Mouse (Mus musculus): ENCODE results near the gene Ank3. TPM values are rescaled to one million over a fixed set of nuclear protein-coding genes. Genes with fewer than 3 reads are reported as not detected.

The Ank3 gene
- polyA plus RNA-seq, 1 experiment from 2014 or later, result 44.7 TPM

GRCm38 (mm10) chr10:69854587-69855185 is 456.1 kb downstream of the Ank3 start:
- no peak overlapping the region for H3K4me3 ChIP-seq
- WGBS, result 94% methylated on average over 8 of the region's 8 CpGs

GRCm38 (mm10) chr10:69858011-69858410 is 459.4 kb downstream of the Ank3 start:
- Histone ChIP-seq H3K9me3 (no peaks in the 10 kb centered on the region), H3K4me1 (replicated peaks) (peaks cover 7% of the 10 kb centered on the region; the same call in 1 of the 2 replicates), H3K4me3 (no peak overlapping the region), H3K27me3 (ENCODE audit: insufficient read depth, poor library complexity, severe bottlenecking) (no peaks in the 10 kb centered on the region), H3K36me3 (no peaks in the 10 kb centered on the region), H3K27ac (no peak overlapping the region)
- WGBS, result 94% methylated on average over 9 of the region's 9 CpGs
- DNase-seq (ENCODE audit: low spot score), result no peak

More at GRCm38 (mm10) chr10:69854587-69855185, 456.1 kb downstream of the Ank3 start:
- Histone ChIP-seq H3K9me3 (no peaks in the 10 kb centered on the region), H3K27ac (no peak overlapping the region), H3K4me1 (replicated peaks) (peaks cover 7% of the 10 kb centered on the region; the same call in 1 of the 2 replicates), H3K27me3 (ENCODE audit: insufficient read depth, poor library complexity, severe bottlenecking) (no peaks in the 10 kb centered on the region), H3K36me3 (no peaks in the 10 kb centered on the region)
- DNase-seq (ENCODE audit: low spot score), result no peak

- DNase-seq (ENCODE audit: low spot score), result no peak
- whole genome bisulfite sequencing, result 68% methylated on average over 4 of the region's 4 CpGs
- H3K4me1 ChIP-seq (replicated peaks), result peaks cover 7% of the 10 kb centered on the region; the same call in 1 of the 2 replicates
- no peaks in the 10 kb centered on the region for H3K36me3 ChIP-seq
- H3K27me3 ChIP-seq (ENCODE audit: insufficient read depth, poor library complexity, severe bottlenecking), result no peaks in the 10 kb centered on the region
- no peak overlapping the region for H3K4me3 ChIP-seq
- no peaks in the 10 kb centered on the region for H3K9me3 ChIP-seq
- no peak overlapping the region for H3K27ac ChIP-seq
These were observed 460.5 kb downstream of the Ank3 start for GRCm38 (mm10) chr10:69858897-69859605.

- H3K36me3 ChIP-seq, result no peaks in the 10 kb centered on the region
- H3K4me3 ChIP-seq, result no peak overlapping the region
- peaks cover 7% of the 10 kb centered on the region; the same call in 1 of the 2 replicates for H3K4me1 ChIP-seq (replicated peaks)
- WGBS, result 82% methylated on average over 7 of the region's 7 CpGs
- H3K9me3 ChIP-seq, result no peaks in the 10 kb centered on the region
- DNase-seq (ENCODE audit: low spot score), result no peak
- H3K27me3 ChIP-seq (ENCODE audit: insufficient read depth, poor library complexity, severe bottlenecking), result no peaks in the 10 kb centered on the region
- H3K27ac ChIP-seq, result no peak overlapping the region
These were observed 461.4 kb downstream of the Ank3 start for GRCm38 (mm10) chr10:69859848-69860479.

- Histone ChIP-seq H3K36me3 (no peaks in the 10 kb centered on the region), H3K9me3 (no peaks in the 10 kb centered on the region), H3K4me3 (no peak overlapping the region), H3K27me3 (ENCODE audit: insufficient read depth, poor library complexity, severe bottlenecking) (no peaks in the 10 kb centered on the region), H3K4me1 (replicated peaks) (peaks cover 7% of the 10 kb centered on the region; the same call in 1 of the 2 replicates), H3K27ac (no peak overlapping the region)
- WGBS, result 66% methylated on average over 8 of the region's 8 CpGs
- DNase-seq (ENCODE audit: low spot score), result no peak
These were observed 464.3 kb downstream of the Ank3 start for GRCm38 (mm10) chr10:69862829-69863228.

GRCm38 (mm10) chr10:69870348-69870747 is 471.8 kb downstream of the Ank3 start:
- Histone ChIP-seq H3K27me3 (ENCODE audit: insufficient read depth, poor library complexity, severe bottlenecking) (no peaks in the 10 kb centered on the region), H3K4me1 (replicated peaks) (no peaks in the 10 kb centered on the region), H3K4me3 (no peak overlapping the region), H3K36me3 (peaks cover 5% of the 10 kb centered on the region), H3K9me3 (no peaks in the 10 kb centered on the region), H3K27ac (no peak overlapping the region)
- DNase-seq (ENCODE audit: low spot score), result peak; percentile 74
- 12% methylated on average over 5 of the region's 5 CpGs for WGBS

GRCm38 (mm10) chr10:69870947-69871346 is 472.4 kb downstream of the Ank3 start:
- peaks cover 5% of the 10 kb centered on the region for H3K36me3 ChIP-seq
- no peak overlapping the region for H3K27ac ChIP-seq
- H3K4me1 ChIP-seq (replicated peaks), result no peaks in the 10 kb centered on the region
- no peak for DNase-seq (ENCODE audit: low spot score)
- H3K27me3 ChIP-seq (ENCODE audit: insufficient read depth, poor library complexity, severe bottlenecking), result no peaks in the 10 kb centered on the region
- WGBS, result 91% methylated on average over 14 of the region's 14 CpGs
- H3K4me3 ChIP-seq, result no peak overlapping the region
- no peaks in the 10 kb centered on the region for H3K9me3 ChIP-seq

- WGBS, result 80% methylated on average over 10 of the region's 10 CpGs
These were observed 473.7 kb downstream of the Ank3 start for GRCm38 (mm10) chr10:69872182-69872741.

GRCm38 (mm10) chr10:69872892-69873291 is 474.3 kb downstream of the Ank3 start:
- no peak for DNase-seq (ENCODE audit: low spot score)
- H3K4me1 ChIP-seq (replicated peaks), result no peaks in the 10 kb centered on the region
- peaks cover 5% of the 10 kb centered on the region for H3K36me3 ChIP-seq
- no peak overlapping the region for H3K4me3 ChIP-seq
- H3K27ac ChIP-seq, result no peak overlapping the region
- WGBS, result 84% methylated on average over 5 of the region's 5 CpGs
- H3K27me3 ChIP-seq (ENCODE audit: insufficient read depth, poor library complexity, severe bottlenecking), result no peaks in the 10 kb centered on the region
- H3K9me3 ChIP-seq, result no peaks in the 10 kb centered on the region

More at GRCm38 (mm10) chr10:69872182-69872741, 473.7 kb downstream of the Ank3 start:
- Histone ChIP-seq H3K4me3 (no peak overlapping the region), H3K27me3 (ENCODE audit: insufficient read depth, poor library complexity, severe bottlenecking) (no peaks in the 10 kb centered on the region), H3K36me3 (peaks cover 5% of the 10 kb centered on the region), H3K4me1 (replicated peaks) (no peaks in the 10 kb centered on the region), H3K9me3 (no peaks in the 10 kb centered on the region), H3K27ac (no peak overlapping the region)
- DNase-seq (ENCODE audit: low spot score), result no peak

- H3K4me3 ChIP-seq, result no peak overlapping the region
- H3K36me3 ChIP-seq, result peaks cover 11% of the 10 kb centered on the region; the same call in 1 of the 2 replicates
- DNase-seq (ENCODE audit: low spot score), result no peak
- no peaks in the 10 kb centered on the region for H3K27me3 ChIP-seq (ENCODE audit: insufficient read depth, poor library complexity, severe bottlenecking)
- WGBS, result 90% methylated on average over 14 of the region's 14 CpGs
- no peak overlapping the region for H3K27ac ChIP-seq
- H3K4me1 ChIP-seq (replicated peaks), result no peaks in the 10 kb centered on the region
- H3K9me3 ChIP-seq, result no peaks in the 10 kb centered on the region
These were observed 476.2 kb downstream of the Ank3 start for GRCm38 (mm10) chr10:69874806-69875205.

- Histone ChIP-seq H3K27ac (no peak overlapping the region), H3K9me3 (no peaks in the 10 kb centered on the region), H3K4me3 (no peak overlapping the region), H3K4me1 (replicated peaks) (peaks cover 4% of the 10 kb centered on the region), H3K36me3 (peaks cover 50% of the 10 kb centered on the region), H3K27me3 (ENCODE audit: insufficient read depth, poor library complexity, severe bottlenecking) (no peaks in the 10 kb centered on the region)
- 95% methylated on average over 4 of the region's 4 CpGs for WGBS
- DNase-seq (ENCODE audit: low spot score), result no peak
These were observed 485.5 kb downstream of the Ank3 start for GRCm38 (mm10) chr10:69883935-69884680.

- 32% methylated on average over 4 of the region's 4 CpGs for WGBS
- DNase-seq (ENCODE audit: low spot score), result peak; percentile 15
- Histone ChIP-seq H3K4me1 (replicated peaks) (peaks cover 4% of the 10 kb centered on the region), H3K9me3 (no peaks in the 10 kb centered on the region), H3K27me3 (ENCODE audit: insufficient read depth, poor library complexity, severe bottlenecking) (no peaks in the 10 kb centered on the region), H3K27ac (peak overlapping the region; percentile 67), H3K36me3 (peaks cover 31% of the 10 kb centered on the region), H3K4me3 (no peak overlapping the region)
These were observed 489.8 kb downstream of the Ank3 start for GRCm38 (mm10) chr10:69888399-69888798.

Data from hindbrain, embryonic 10.5 days (tissue).